Mouse (Mus musculus) spleen, postnatal 36 days (tissue): Measurements from ENCODE around the gene Dnm3.

ENCODE experiments used
- DNase-seq, 2 experiments: peaks; one replicate each; pipeline ENCODE4 v3.0.0; 2022; ENCODE audit warnings: low spot score in 2 of 2, mixed read lengths in 1 of 2

Dnm3 gene

DNA sequence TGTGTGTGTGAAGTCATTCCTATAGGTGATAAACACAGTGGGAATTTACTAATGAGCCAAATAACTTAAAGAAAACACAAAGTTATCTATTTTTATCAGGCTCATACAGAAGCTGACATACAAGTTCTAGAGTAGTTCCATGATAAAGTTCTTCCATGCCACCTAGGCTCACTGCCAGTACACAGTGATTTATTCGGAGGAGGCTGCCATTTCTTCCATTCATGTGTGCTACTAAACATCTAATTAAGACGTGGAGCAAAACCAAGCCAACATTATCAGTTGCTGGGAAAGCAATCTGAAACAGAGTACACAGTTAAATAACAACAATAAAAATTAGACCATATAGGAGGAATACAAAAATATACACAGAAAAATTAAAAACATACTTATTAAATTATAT, 150.2 kb downstream of the Dnm3 start:
- DNase-seq = no peak

DNA sequence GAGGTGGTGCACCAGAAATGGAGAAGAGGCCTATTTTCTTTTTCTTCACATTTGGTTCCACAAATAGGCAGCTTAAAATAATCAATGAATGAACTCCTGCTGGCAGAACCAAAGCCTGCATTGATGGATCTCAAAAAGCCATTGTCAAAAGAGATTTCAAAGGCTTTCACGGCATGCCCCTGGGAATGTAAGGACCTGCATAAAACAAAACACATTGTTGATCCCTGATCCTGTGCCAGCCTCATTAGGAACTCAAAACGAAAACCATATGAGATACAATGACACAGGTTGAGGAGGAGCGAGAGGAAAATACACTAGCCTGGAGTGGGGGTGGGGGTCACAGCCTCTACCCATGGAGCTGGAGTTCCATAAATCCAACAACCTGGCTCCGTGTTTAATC, 153.4 kb downstream of the Dnm3 start:
- no peak for DNase-seq

DNA sequence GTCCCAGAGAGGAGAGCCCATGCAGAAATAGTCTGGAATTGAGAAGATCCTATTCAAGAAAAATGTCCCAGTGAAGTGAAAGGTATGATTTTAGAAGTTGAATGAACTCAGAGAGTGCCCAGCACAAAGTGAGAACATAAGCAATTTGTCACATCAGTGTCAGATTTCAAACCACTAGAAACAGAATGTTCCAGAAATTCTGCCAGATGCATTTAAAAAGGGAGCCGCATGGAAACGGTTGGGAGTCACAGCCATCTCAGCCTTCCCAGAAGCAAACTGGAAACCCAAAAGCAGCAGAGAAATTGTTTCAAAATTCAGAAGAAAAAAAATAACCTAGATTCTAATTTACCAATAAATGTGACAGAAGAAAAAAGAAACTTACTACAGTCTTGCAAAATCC, 154.7 kb downstream of the Dnm3 start:
- DNase-seq = no peak

DNA sequence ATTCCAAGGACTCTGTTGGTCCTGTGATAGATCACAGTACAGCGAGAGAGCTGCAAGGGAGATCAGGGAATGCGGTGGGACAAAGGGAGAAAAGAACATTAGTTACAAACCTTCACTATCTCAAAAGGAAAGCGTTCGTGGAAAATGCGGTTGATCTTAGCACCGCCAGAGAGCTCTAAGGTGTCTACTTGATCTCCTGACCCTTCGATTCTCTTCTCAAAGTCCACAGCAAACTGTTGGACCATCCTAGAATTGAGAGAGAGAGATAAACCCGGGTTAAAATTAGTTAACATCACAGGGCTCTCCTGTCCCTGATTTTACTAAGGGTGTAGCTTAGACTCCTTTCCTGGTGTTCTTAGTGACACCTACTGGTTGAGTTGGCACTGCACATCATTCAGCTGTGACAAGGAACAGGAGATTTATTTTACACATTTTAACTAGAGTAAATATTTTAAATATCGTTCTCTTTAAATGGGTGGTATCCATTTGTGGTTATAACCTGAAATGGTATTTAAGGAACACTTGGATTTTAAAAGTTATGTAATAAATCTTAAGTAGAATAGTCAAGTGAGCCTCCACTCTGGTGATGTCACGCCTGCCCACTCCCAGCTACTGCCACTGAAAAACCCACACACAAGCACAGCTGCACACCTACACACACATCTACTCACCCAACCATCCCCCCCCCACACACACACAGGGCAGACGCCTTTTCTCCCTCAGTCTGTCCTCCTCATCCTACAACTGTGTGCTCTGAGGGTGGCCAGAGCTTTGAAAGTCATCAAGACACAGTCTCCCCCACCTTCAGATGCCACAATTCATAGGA, 164.2 kb downstream of the Dnm3 start:
- DNase-seq = no peak

DNA sequence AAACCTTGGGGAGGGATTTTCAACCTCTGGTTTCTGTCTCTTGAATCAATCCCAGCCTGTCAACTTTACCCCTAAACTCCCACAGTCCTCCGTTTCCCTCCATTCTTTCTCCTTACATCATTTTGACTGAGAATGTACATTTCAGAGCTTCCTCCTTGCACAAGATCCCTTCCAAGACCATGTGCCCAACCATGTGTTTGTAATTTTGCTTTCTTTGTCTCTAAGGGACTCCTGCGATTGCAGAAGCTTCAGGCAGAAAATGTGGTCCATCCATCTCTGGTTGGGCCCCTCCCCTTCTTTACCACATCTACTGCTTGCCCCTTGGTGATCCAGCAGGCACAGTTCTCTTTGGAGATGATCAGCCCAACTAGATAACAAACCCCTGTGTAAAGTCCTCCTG, 165.2 kb downstream of the Dnm3 start:
- no peak for DNase-seq

DNA sequence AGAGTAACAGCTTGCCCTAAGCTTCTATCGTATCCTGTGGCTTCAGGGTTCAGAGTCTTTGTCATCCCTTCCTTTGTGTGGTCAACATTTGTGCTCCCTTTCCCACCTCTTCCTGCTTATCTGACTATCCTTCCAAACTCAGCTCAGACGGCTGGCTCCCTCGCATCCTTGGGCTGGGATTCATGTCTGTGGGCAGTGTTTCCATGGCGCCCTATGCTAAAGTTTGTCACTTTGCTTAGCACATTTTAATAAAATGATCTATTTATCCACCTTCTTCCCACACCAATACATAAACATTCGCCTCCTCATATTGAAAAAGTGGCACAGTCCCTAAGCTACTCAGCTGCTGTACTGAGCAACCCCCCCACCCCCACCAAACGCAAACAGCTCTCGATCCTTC, 165.7 kb downstream of the Dnm3 start:
- DNase-seq = no peak

DNA sequence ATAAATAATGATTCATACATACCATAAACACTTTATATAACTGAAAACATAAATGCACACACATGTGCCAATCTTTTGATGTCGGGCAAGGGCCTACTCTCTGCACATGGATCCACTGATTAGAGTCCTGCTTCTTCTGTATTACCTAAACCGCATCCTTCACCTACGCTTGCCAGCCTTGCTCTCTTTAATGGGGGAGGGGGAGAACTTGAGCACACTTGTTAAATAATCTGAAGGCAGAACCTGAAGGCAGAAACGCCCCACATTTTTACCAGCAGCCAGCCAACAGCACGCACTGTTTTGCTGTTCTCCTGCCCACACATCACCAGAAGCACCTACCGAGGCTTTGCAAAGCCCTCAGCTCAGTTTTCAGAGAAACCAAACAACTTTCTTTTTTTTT, 172.6 kb downstream of the Dnm3 start:
- no peak for DNase-seq

DNA sequence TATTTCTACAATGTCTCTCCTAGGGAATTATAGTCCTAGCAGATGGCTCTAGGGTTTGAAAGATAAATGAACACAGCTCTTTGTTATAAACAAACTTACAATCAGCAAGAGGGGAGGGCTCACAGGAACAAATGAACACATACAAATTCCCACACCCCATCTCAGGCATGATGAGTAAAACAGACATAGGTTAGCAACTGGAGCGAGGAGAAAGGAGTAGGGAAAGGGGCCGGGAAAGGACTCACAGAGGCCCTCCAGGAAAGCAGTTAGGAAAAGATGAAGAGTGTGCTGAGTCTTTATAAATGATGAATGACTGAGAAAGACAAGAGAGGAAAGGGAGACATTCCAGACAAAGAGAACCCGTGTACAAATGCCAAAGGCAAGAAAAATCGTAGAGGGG, 175.4 kb downstream of the Dnm3 start:
- DNase-seq = no peak

DNA sequence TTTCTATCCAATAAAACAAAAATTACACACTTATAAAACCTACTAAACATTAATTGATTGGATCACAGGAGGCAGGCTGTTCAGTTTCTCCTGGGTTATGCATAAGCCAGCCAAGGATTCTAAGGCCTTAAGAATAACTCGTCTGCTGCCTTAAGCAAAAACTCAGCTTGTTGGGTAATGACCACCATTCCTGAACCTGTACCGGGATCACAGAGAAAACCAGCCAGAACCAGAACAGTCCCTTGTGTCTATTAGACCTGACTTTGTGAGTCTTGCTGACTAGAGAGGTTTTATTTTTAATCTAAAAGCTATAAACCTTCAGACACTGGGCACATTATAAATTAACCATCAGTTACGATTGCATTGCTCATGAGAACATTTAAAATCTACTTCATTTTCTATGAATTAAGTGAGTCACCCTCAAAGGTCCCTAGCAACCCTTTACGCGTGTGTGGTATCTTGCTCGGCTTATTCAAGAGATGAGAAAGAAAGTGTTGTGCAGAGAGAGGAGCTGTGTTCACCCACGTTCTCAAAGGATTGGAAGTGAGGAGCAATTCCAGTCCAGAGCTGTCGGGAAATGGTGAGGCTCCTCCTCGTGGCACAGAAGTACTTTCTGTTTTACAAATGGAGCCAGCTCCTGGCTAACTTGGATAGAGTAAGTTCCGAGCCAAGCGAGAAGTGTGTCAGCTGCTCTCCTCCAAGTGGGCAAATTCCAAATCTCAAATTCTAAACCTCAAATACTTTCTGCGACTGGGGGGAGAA, 178.1 kb downstream of the Dnm3 start:
- no peak for DNase-seq

DNA sequence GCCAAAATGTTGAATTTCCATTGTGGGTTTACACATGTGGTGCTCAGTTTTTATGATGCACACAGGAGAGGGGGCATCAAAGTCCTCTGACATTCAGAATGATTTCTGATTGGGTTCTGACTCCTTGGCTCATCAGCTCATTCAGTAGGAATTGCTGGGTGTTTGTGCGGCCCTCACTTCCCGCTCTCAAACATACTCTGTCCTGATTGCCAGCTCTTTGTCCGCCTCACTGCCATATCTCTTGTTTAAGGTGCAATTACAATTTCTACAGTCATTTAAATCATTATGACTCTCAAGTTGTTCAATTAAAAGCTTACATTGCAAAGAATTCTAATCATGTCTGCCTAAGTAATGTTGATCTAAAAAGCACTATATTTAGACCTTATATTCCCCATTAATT, 179.3 kb downstream of the Dnm3 start:
- DNase-seq = no peak

DNA sequence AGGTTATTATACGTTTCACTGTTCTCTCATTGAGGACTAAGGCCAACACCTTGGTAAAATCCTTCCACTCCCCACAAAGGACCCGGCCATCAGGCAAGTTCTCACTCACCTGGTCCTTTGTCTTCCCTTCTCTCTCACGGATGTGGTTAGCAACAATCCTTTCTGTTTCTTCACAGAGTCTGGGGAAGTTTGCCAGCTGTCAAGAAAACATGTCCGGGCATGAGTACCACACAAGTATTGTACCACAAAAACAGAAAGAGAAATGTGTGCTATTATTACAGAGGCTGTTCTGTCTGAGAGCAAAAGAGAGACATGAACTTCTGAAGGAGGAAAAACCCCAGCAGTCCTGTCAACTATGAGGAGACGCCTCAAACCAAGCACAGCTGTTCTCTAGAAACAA, 182.4 kb downstream of the Dnm3 start:
- peak; percentile 5 to 18 for DNase-seq

DNA sequence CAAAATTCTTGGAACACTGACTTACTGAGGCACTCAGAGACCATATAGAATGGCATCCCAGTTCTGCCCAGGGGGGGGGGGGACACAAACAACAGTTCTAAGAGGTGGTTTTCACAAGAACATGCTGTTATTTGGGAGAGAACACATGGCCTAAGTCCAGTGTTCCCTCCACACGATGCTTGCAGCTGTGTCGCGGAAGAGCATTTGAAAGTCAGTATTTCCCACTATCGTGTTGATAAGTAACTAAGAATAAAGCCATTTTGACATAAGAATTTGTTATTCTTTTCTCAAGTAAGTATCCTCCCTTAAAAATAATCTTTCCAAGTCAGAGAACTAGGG, 183.3 kb downstream of the Dnm3 start:
- no peak for DNase-seq

DNA sequence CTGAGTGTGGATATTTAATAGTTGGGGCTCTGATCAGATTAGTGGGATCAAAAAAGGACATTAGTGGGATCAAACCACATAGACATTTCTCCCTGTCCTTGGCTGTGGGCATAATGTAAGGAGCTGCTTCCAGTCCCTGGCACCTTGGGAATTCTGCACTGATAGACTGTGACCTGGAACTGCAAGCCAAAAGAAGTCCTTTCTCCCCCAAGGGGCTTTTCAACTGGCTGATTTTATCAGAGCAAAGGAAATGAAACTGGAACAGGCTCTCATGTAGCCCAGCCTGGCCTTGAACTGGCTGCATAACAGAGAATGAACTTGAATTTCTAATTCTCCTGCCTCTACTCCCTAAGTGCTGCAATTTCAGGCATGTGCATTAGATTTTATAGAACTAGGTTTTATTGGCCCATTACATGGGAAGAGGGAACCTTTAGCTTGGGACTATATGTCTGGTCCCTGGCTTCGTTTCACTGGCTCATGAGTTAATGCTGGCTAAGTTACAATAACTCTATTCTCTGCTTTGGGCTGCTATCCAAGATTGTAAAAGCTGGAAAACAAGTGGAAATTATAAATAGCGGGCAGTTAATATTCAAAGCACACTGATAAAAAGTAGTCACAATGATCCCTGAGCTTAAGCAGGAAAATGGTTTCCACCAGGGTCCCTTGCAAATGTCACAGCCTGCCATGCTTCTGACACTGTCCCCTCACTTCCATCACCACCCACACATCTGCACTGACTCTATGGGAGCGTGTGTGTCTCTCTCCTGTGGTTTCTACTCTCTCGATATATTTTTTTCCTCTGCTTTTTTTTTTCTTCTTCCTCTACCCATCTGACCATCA, 183.9 kb downstream of the Dnm3 start:
- no peak for DNase-seq

DNA sequence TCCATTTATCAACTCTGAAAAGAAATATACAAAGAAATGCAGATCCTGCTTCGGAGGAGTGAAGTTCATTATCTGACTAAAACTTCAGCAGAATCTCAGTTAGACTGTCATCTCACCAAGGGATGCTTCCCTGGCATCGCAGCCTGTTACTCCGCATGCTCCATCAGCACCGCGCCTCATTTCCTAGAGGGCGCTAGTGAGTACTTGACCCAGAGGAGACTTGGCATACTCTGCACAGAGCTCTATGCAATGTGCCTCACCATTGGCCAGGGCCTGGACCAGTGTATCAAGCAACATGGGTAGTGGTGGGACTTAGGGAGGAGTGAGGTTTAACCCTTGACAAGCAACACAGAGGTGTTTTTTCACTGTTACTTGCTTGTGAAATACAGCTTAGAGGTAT, 190.9 kb downstream of the Dnm3 start:
- no peak for DNase-seq

DNA sequence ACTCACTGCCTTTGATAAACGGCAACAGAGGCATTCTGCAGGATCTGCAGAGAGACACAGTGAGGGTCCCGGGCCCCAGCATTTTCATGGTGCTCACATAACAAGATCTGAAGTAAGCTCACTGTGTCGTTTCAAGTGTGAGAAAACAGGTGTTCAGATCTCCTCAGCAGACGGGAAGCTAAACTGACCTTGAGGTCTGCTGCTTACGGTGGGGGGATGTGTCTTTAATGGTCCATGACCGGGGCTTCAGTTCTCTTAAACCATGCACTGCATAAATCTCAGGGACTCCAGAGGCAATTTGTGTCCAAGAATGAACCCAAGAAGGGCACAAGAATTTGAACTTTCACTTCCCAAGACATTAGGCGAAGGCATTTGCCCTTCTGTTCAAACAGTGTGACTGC, 195.9 kb downstream of the Dnm3 start:
- DNase-seq = no peak

DNA sequence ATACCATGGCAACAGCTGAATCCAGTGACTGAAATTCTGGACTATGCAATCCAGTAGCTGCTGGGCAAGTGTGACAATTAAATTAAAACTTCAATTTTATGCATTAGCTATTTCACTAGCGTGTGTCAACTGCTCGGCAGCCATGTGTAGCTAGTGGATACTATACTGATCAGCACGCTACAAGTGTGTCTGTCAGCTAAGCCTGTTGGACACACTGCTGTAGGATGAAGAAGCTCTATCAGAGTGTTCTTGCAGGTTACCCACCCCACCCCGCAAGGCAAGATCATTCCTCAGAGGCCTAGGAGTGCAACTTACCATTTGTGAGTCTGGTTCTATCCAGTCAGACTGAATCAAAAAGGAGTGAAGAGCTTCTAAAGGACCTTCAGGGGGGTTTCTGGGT, 197.8 kb downstream of the Dnm3 start:
- no peak for DNase-seq

DNA sequence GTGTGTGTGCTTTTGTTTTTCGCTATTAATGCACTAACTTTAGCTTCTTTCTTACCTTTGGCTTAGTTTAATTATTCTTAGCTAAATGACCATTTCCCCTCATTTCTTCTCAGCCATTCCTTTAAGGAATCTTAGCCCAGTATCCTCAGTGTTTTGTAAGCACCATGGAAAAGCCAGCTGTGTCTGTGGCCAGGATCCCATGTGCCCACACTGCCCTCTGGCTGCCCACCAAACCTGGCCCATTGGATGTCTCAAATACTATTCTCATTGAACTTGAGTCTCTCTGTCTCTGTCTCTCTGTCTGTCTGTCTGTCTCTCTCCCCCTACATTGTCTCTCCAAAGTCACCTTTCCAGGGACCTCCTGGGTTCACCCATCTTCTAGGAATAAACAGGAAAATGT, 201.8 kb downstream of the Dnm3 start:
- DNase-seq = no peak

DNA sequence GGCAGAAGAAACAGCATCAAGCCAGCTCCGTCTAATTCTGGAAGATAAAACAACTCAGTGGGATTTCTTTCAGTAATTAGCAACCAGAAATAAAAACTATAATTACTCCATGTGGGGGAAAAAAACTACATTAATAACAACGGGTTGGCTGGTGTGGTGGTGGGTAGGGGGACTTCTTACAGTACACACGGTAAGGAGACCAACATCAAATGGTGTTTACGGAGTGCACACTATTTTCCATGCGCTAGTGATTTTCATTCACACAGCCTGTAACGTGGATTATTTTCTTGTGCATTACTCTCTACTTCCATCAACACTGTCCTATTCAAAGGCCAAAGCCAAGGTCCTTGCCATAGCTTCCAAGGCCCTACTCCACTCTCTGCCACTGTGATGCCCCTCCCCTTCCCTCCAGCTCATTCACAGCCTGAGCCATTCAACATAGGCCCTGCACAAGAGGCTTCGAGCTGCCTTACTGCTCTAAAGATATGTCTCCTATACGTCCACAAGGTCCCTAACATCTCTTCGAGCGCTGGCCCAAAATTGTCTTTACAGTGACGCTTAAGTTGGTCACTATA, 203.1 kb downstream of the Dnm3 start:
- DNase-seq = no peak

DNA sequence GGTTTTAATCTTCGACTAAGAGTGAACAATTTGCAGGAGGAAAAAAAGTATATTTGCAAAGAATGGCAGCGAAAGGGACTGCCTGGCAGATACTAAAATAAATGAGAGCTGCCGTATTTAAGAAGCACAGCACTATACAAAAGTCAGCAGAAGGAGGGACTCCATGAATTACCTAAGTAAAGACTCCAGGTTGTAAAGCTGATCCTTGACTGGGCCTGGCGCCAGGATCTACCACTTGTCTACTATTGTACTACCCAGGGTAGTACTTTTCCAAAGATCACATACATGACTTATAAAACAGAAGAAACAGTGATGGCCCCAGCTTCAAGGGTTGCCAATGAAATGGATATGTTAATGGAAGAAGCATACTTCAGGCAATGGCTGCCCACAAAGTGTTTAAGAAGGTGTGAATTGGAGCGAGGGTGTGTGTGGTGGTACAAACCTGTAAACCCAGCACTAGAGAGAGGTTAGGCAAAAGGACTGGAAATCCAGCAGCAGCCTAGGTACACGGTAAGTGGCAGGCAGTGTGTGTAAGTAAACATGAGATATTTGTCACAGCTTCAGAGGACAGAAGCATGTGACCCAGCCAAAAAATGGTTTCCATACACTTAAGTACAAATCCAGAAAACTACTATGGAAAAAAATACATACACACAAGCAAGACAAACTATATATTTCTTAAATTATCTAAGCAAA, 220.8 kb downstream of the Dnm3 start:
- DNase-seq = no peak

DNA sequence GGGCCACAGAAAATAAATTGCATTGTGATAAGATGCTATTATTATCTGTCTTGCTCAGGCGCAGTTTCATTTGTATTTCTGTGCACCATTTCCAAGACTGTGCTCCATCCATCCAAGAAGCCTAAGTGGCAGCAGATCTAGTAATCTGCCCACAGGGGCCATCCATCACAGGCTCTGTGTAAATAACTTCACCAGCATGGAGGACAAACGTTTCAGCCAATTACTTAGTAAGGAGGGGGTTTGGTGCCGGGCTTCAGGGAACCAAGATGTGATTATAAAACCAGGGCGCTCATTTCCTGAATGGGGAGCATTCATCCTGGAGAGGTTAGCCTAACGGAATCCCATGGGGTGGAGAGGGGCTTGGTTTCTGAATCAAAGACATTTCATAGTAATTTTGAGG, 222.9 kb downstream of the Dnm3 start:
- DNase-seq = no peak

DNA sequence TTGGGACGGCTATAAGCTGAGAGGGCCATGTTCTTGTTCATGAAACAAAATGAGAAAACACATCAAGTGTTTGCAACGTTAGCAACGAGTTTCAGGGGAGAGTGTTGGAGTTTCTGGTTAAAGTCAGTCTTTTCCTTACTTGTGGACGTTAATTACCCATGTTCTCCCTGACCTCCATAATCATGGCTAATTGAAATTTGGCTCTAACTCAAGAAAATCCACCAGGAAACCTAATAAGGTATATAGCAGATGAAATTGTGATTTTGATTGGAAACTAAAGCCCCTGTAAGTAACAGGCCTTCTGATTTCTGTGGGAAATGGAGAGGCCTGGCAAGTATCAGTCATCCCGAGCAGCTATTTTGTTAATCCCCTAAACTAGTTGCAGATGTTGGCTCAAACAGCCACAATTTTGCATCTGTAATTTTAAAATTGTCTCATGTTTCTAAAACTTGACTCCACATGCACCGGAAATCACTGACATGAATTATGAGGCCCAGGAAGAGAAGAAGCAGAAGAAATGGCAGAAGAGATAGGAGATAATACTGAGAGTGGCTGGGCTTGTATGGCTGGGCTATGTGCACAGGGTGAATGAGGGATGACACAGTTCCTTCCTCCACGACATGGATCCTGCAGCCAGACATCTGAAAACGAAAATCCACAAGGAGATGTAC, 223.7 kb downstream of the Dnm3 start:
- no peak for DNase-seq
